Mouse (Mus musculus): ENCODE data around the gene Ces1h. TPM values are rescaled to one million over a fixed set of nuclear protein-coding genes. Genes with fewer than 3 reads are reported as not detected.
"Not testable (repeated sequence)": the region's sequence is repeated elsewhere in the genome, so short reads cannot be mapped to it uniquely, and the experiment has no call there.

The Ces1h gene
- not detected for polyA plus RNA-seq (2017; shearing (Covaris generic))

GRCm38 (mm10) chr8:93379625-93380024 lies at the start of gene Ces1h:
Gene Ces1h (minus strand): TSS chr8:93379725.
- no peak for ATAC-seq

- ATAC-seq, result no peak
Observed at GRCm38 (mm10) chr8:93427195-93427594, 47.7 kb upstream of the Ces1h start.

- ATAC-seq, result no peak
Observed at GRCm38 (mm10) chr8:93415387-93415786, 35.9 kb upstream of the Ces1h start.

- no peak for ATAC-seq
Observed at GRCm38 (mm10) chr8:93408830-93409229, 29.3 kb upstream of the Ces1h start.

GRCm38 (mm10) chr8:93399698-93400097 lies 20.2 kb upstream of the Ces1h start:
- ATAC-seq, result no peak

GRCm38 (mm10) chr8:93398044-93398443 lies 18.5 kb upstream of the Ces1h start:
- no peak for ATAC-seq

GRCm38 (mm10) chr8:93394079-93394619 lies 14.6 kb upstream of the Ces1h start:
- not testable (repeated sequence) for ATAC-seq

GRCm38 (mm10) chr8:93369481-93369880 lies 10.0 kb downstream of the Ces1h start:
- no peak for ATAC-seq

- no peak for ATAC-seq
Observed at GRCm38 (mm10) chr8:93360113-93360512, 19.4 kb downstream of the Ces1h start.

- no peak for ATAC-seq
Observed at GRCm38 (mm10) chr8:93339531-93339930, 40.0 kb downstream of the Ces1h start.

GRCm38 (mm10) chr8:93337207-93337606 lies 42.3 kb downstream of the Ces1h start, which contains the start of gene Ces1g:
Gene Ces1g (minus strand): TSS chr8:93337308.
- ATAC-seq, result no peak

GRCm38 (mm10) chr8:93332703-93333102 lies 46.8 kb downstream of the Ces1h start:
- ATAC-seq, result no peak

- ATAC-seq, result no peak
Observed at GRCm38 (mm10) chr8:93331151-93331550, 48.4 kb downstream of the Ces1h start.

- ATAC-seq, result no peak
Observed at GRCm38 (mm10) chr8:93325123-93325522, 54.4 kb downstream of the Ces1h start.

- ATAC-seq, result no peak
Observed at GRCm38 (mm10) chr8:93317031-93317430, 62.5 kb downstream of the Ces1h start.

GRCm38 (mm10) chr8:93315557-93315956 lies 64.0 kb downstream of the Ces1h start:
- no peak for ATAC-seq

Other genes starting within 250 kb of the Ces1h start
- not detected for gene Ces1c, start 248.4 kb downstream of the Ces1h start, polyA plus RNA-seq (2017; shearing (Covaris generic))
- gene Ces1d, start 181.9 kb downstream of the Ces1h start, polyA plus RNA-seq (2017; shearing (Covaris generic)), result not detected
- not detected for gene Ces1e, start 150.1 kb downstream of the Ces1h start, polyA plus RNA-seq (2017; shearing (Covaris generic))
- gene Ces1f, start 100.0 kb downstream of the Ces1h start, polyA plus RNA-seq (2017; shearing (Covaris generic)), result not detected
- gene Ces1g, start 42.4 kb downstream of the Ces1h start, polyA plus RNA-seq (2017; shearing (Covaris generic)), result not detected
- gene Ces5a, start 156.1 kb upstream of the Ces1h start, polyA plus RNA-seq (2017; shearing (Covaris generic)), result under 1 TPM in 1 of 3 experiments, not detected in 2; 0.35 TPM